Mouse (Mus musculus) cerebellum, adult (tissue): ENCODE results near the gene Fbxw5.

ENCODE experiments used
- ATAC-seq: cut with Nextera tagmentation; 2 replicates; pipeline ENCODE4 v1.9.2; 2017; ENCODE audit warnings: mild to moderate bottlenecking, moderate library complexity, mixed read lengths; ENCODE audit not compliant: insufficient number of reproducible peaks, low FRiP score, low TSS enrichment

The Fbxw5 gene

GRCm38 (mm10) chr2:25477541-25477940, 23.0 kb upstream of the Fbxw5 start:
- ATAC-seq: no peak

DNA sequence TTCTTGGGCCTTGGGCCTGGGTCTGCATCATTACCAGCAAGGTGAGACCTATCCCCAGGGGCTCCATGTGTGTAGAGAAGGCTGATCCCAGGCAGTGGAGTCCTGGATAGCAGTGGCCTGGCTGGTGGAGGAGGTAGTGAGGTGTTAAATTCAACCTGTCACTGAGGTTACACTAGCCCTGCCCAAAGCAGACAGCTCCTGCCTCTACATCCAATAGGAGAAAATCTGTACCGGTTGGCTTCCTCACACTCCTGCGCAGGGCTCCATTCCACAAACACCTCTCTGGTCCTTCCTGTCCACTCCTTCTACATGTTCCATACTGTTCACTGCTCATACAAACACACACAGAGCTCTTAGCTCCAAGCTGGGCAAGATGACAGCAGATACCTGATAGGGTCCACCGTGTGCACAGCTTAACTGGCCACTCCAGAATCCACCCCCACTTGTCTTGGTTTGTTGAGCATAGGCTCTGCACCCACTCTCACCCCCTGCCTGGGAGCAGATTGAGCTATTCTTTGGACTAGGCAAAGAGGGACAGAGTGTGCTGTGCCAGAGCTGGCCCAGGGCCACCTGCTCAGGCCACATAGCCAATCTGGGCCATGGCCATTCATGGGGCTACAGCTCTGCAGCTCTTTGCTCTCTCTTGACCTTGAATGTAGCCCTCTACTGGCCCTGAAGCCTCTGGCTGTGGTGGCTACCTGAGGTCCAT, 22.4 kb upstream of the Fbxw5 start:
- peak; percentile 83 for ATAC-seq

- ATAC-seq: no peak
Measured at GRCm38 (mm10) chr2:25479551-25480311, 20.8 kb upstream of the Fbxw5 start.

GRCm38 (mm10) chr2:25480541-25480940, 20.0 kb upstream of the Fbxw5 start:
- no peak for ATAC-seq

- ATAC-seq: no peak
Measured at GRCm38 (mm10) chr2:25482969-25483368, 17.6 kb upstream of the Fbxw5 start.

DNA sequence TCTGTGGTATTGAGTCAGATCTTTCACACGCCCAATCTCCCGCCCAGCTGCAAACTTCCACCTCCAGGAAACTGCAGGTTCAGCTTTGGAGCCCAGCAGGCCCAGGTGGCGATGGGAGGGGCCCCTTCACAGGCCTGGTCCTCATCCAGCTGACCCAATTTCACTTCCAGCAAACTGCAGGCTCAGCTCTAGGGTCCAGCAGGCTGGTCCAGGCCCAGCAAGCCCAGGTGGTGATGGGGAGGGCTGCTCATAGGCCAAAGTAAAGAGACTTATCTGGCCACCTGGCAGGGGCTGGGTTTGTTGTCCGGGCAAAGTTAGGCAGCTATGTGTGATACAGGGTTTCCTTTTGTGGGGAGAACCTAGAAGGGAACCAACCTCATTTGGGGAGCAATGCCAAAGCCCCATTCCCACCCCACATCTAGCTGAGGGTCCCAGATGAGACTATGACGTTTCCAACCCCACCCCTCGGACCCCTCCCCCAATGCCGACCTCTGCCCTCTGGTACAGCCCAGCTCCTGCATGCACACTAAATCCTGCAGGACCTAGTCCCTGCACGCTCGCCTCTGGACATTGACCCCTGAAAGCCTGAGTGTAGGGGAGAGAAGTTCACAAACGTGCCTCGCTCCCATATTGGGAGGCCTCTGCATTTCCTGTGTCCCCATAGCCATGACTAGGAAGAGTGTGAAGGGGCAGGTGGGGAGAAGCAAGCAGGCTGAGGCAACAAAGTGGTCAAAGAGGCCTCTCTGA, 15.5 kb upstream of the Fbxw5 start:
- peak; percentile 79 for ATAC-seq

- no peak for ATAC-seq
Measured at GRCm38 (mm10) chr2:25487965-25488670, 12.4 kb upstream of the Fbxw5 start.

GRCm38 (mm10) chr2:25488671-25489068, 11.9 kb upstream of the Fbxw5 start:
- ATAC-seq: no peak

DNA sequence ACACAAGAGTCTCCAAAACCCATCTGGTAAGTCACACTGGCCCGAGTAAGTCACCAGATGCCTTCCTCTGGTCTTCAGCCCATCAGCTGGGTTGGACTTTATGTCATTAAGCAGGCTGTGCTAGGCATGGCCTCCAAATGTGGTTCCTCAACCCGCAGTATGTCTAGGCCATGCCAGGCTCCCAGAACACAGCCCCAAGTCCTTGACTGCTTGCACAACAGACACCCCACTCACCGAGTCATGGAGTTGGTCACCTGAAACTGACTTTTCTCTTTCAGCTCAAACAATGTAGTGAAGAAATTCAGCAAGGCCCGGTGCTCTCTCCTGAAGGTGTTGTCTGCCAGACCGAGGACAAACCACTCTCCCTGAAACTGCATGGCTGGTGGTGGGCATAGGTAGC, 7.6 kb upstream of the Fbxw5 start:
- no peak for ATAC-seq

DNA sequence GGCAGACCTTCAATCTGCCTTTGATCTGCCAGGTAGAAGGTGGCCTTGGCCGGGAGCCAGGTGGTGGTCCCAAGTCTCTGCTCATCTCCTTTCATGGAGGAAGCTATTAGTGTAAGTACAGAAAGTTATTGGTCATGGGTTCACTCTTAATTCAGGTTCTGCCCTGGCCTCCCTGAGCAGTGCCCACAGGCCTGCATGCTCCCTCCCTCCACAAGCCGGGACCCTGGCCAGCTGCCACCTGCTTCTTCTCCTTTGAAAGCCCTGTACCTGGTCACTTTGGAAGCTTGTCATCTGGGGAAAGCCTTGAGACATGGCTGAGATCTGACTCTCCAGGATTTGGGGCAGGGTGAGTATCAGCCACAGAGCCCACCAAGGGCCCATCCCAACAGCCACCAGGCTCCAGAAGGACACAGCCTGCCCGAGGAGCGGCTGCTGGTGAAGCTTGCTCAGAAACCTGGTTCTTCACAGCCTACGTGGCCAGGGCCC, 7.0 kb upstream of the Fbxw5 start, which contains the start of gene Lcn12:
Gene Lcn12 (minus strand): TSS at position 436 of the 486 bp plus-strand sequence.
- ATAC-seq: no peak

DNA sequence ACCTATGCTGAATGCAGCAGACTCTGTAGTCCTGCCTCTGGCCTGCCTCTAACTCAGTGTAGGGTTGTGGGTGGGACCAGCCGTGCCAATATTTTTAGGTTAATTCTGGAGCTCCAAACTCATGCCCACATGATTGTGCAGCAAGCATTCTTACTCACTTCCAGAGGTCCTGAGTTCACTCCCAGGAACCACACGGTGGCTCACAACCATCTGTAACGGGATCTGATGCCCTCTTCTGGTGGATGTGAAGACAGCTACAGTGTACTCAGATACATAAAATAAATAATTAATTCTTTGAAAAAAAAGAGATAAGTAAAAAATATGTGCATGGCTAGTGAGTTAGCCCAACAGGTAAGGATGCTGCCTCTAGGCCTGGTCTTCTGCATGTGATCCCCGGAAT, 4.1 kb upstream of the Fbxw5 start:
- no peak for ATAC-seq

DNA sequence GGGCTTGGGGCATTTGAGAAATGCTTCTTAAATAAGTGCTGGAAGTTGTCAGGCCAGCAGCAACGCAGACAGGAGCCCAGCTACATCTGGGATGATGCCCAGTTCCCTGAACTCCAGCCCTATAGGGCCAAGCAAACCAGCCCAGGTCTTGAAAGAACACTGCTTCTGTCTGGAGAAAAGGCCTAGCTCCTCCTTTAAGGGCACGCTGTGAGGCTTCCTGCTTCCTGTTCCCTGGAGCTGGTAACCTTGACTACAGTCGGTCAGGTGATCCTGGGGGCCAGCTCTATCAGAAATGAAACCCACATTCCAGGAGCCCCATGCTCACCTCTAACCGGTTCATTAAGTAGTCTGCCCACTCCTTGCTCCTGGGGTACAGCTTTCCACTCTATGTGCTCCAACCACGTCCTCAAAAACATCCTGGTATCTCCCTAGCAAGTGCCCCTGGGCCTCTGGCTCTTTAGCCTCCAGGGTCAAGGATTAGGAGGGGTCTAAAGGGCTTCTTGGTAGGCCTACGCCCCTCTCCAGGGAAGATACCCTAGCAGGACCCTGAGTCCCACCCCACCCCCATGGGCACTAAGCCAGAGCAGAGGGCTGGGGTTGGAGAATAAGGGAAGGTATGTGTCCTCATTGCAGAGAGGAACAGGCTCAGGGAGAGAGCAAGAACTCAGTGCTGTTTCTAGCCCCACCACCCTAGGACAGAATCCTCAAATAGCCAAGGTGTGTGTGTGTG, 2.5 kb upstream of the Fbxw5 start:
- ATAC-seq: no peak

GRCm38 (mm10) chr2:25498622-25499478, 1.7 kb upstream of the Fbxw5 start:
- ATAC-seq: no peak

DNA sequence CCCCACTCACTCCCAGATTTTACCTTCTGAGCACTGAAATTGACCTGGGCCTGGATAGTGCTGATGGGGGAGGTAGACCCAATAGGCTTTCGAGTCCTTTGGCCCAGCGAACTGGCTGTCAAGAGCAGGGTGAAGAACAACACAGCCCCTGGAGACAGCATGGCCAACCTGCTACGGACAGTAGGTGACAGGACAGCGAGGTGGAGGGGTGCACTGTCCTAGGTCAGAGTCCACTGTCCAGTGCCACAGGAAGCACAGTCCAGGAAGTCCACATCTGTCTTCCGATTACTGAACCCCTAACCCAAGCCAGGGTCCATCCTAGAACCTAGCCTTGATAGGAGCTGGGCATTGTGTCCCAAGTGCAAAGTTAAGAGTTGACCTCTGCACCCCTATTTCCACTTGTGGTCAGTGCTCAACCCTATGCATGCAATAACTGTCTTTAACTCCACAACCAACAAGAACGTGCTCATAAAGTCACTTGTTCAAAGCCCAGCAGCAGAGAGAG, 427 bp upstream of the Fbxw5 start:
- ATAC-seq: no peak

DNA sequence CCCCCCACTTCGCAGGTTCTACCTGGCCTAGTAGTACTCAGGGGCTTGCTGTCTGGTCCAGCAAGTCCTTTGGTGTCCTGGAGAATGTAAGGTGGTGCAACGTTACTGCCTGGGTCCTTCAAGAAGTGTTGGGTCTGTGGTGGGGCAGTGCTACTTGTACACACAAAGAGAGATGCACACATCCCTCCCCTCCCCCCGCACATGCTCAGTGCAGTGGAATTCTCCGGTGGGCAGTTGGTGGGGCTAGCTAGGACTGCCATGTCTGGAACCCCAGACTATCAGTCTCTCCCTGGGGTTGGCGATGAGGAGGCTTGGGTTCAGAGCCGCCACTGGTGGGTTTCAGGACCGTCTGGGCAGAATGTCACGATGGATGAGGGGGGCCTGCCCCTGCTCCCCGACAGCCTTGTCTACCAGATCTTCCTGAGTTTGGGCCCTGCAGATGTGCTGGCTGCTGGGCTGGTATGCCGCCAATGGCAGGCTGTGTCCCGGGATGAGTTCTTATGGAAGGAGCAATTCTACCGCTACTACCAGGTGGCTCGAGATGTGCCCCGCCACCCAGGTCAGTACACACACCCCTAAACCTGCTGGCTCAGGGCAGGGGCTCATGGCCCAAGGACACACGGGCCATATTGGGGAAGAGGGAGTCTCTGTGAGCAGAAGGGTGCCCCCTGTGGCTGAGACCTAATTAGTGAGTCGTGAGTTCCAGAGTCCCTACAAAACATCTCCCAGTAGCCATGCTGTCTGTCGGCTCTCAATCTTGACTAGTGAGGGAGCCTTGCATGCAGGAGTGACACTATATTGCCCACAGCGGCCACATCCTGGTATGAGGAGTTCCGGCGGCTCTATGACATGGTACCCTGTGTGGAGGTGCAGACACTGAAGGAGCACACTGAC, 1.3 kb downstream of the Fbxw5 start, which contains the start of gene C8g:
Gene C8g (minus strand): TSS at position 127 of the 894 bp plus-strand sequence.
- ATAC-seq: no peak

DNA sequence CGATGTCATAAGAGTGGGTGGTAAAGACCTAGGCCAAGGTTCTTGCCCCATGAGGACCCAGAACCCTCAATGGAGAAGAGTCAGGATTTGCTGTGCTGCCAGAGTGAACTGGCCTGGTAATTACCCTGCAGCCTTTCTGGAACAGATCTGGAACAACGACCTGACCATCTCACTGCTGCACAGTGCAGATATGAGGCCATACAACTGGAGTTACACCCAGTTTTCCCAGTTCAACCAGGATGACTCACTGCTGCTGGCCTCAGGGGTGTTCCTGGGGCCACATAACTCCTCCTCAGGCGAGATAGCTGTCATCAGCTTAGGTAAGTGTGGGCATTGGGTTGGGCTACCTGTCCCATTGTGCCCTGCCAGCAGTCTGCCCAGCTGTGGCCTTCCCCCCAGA, 2.2 kb downstream of the Fbxw5 start:
- no peak for ATAC-seq

DNA sequence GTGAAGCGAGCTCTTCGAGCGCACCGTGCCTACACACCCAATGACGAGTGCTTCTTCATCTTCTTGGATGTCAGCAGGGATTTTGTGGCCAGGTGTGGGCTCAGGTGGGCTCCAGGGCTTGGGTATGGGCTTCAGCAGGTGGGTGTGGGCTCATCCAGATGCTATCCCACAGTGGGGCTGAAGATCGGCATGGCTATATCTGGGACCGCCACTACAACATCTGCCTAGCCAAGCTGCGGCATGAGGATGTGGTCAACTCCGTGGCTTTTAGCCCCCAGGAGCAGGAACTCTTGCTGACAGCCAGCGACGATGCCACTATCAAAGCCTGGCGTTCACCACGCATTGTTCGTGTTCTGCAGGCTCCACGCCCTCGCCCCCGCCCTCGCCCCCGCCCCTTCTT, 4.0 kb downstream of the Fbxw5 start:
- ATAC-seq: no peak

- ATAC-seq: no peak
Measured at GRCm38 (mm10) chr2:25505000-25505399, 4.5 kb downstream of the Fbxw5 start.
